Mouse (Mus musculus) adipocyte (in vitro differentiated cells): ENCODE results near the gene Tenm2.

Experiments
- DNase-seq: peaks from one replicate; pipeline ENCODE4 v3.0.0-alpha.2; 2016; ENCODE audit warnings: low spot score

Tenm2 gene

GRCm38 (mm10) chr11:36484466-36485069 is 751.2 kb downstream of the Tenm2 start:
- no peak for DNase-seq

- no peak for DNase-seq
These were observed 753.6 kb downstream of the Tenm2 start for GRCm38 (mm10) chr11:36482136-36482535.

- no peak for DNase-seq
These were observed 754.2 kb downstream of the Tenm2 start for GRCm38 (mm10) chr11:36481524-36481923.

- DNase-seq: no peak
These were observed 754.7 kb downstream of the Tenm2 start for GRCm38 (mm10) chr11:36481086-36481485.

GRCm38 (mm10) chr11:36469811-36470551 is 765.8 kb downstream of the Tenm2 start:
- no peak for DNase-seq

GRCm38 (mm10) chr11:36458451-36458850 is 777.3 kb downstream of the Tenm2 start:
- no peak for DNase-seq

- no peak for DNase-seq
These were observed 781.7 kb downstream of the Tenm2 start for GRCm38 (mm10) chr11:36454076-36454475.

DNA sequence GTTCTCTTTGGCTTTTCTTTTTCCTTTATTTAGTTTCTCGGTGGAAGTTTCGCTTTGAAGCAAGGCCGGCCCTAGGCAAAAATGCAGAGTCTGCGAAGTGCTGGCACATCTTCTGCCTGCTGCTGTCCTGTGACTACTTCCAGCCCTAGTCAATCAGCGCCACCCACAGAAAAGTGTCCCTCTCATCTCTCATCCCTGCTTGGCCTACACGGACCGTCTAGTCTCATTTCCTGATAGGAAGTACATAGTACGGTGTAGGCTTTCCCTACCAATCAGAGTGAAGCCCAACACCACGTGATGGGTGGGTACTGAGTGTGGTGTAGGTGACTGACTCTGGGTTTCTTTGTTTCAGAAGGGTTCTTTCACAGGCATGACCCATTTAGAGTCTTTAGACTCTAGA is 783.3 kb downstream of the Tenm2 start:
- DNase-seq: no peak

GRCm38 (mm10) chr11:36446351-36446750 is 789.4 kb downstream of the Tenm2 start:
- no peak for DNase-seq

GRCm38 (mm10) chr11:36443821-36444220 is 791.9 kb downstream of the Tenm2 start:
- no peak for DNase-seq

- no peak for DNase-seq
These were observed 794.0 kb downstream of the Tenm2 start for GRCm38 (mm10) chr11:36441801-36442200.

DNA sequence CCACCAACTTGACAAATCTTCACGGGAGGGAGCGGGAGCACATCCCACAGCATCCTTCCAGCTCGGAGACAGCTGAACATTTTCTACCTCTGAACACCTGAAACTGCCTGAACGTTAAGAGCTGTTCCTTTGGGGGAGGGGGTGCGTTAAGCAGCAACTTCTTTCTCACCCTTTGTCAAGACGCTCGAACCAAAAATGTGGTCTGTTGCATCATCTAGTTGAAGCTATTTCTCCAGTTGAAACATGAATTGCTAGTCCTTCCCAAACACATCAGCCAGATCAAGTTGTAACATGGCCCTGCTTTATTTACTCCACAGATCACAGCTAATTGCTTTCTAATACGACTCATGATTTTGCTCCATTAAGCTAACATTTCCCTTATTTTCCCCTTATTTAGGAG is 799.5 kb downstream of the Tenm2 start:
- no peak for DNase-seq

DNA sequence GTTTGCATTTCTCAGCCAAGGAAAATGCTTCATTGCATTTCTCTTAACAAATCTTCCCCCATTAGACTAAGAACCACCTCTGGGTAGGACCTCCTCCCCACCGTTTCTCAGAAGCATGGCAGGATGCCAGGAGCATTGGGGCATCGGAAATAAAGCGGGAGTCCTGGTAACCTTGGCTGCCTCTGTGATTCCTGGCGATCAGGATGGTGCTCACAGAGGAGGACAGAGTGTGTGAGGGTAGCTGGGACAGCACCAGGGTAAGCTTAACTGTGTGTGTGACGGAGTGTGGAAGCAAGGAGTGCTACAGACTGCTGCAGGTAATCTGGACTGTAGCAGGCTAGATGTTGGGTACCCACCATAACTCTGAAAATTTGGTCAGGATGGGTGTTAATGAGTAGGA is 806.8 kb downstream of the Tenm2 start:
- no peak for DNase-seq

DNA sequence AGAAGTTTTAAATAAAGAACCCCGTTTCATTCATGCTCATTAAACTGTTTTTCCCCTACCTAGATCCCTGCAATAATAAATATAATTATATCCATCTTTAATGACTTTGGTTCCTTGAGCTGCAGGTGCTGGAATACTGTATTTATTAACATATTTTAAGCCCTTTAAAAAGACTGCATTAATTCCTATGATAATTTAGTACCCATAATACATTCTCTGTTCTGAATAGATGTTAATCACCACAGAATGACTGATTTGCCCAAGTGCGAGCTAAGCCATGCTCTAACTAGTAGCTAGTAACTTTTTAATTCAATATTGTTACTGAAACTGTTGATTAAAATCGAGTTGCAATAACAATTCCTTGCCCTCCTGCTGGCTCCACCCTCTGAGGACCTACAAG is 810.8 kb downstream of the Tenm2 start:
- no peak for DNase-seq

- no peak for DNase-seq
These were observed 815.7 kb downstream of the Tenm2 start for GRCm38 (mm10) chr11:36420047-36420446.

DNA sequence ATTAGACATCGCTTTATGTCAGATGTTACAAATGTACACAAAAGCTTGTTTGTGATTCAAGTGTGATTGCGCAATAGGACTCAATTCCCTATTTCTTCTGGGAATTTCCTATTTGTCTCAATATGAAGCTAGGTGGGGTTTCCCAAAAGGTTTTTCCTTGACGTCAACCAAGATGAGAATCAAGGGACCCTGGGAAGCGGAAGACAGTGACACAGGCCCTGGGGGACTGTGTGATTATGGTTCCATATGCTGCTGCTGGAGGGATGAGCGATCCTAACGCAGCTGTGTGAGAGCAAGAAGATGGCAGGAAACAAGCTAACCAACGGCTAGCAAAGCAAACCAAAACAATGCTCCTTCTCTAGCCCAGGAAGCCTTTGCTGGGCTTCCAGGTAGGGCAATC is 820.5 kb downstream of the Tenm2 start:
- DNase-seq: no peak

DNA sequence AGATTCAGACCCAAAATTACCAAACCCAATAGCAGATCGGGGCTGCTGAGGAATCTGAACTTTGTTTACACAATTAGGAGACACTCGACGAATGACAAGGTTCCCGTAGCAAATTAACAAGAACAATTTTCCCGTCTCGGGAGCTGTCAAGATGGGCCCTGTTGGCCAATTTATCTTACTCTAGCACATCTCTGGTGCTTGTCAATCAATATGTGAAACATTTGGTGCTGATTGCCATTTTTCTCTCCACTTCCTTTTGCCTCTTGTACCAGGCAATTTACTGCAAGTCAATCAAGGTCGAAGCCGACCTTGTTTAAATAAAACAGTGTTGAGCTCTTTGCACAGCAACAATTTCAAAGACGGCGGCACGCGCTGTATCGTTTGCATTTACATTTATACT is 824.9 kb downstream of the Tenm2 start:
- no peak for DNase-seq

DNA sequence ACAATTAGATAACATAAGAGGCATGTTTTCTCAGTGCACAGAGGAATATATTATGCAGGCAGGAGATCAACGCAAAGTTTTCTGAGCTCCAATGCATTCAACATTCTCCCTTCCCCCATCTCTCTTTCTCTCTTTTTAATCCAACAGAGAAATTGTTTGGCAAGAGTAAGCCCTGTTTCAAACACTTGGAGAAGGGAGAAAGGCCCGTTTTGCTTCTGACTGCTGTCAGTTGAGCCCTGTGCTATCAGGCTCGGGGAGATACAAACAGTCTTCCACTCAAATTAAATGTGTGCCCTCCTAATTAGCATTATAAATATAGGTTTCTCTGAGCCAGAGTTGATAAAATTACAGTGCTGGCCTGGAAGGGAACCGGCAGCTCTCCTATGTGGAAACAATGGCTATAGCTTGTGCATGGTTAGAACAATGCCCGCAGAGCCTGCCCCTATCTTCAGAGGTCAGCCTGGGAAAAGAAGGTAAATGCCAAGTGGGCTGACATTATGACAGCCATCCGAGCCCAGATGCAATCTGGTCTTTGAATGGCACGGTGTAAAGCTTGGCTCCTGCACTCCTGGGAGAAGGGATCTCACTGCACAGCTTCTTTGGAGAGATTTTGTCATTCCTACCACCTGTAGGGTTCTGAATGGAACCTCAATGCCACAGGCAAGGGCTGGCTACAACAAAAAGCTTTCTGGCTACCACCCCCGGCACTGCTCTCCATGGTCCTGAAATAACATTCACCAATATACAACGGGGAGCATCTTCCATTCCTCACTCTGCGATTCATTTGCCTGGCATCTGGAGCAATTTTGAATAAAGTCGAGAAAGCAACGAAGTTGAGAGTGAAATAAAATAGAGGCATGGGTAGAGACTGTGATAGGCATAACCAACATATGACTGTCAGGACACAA is 839.7 kb downstream of the Tenm2 start:
- DNase-seq: no peak

GRCm38 (mm10) chr11:36384696-36385095 is 851.1 kb downstream of the Tenm2 start:
- no peak for DNase-seq

DNA sequence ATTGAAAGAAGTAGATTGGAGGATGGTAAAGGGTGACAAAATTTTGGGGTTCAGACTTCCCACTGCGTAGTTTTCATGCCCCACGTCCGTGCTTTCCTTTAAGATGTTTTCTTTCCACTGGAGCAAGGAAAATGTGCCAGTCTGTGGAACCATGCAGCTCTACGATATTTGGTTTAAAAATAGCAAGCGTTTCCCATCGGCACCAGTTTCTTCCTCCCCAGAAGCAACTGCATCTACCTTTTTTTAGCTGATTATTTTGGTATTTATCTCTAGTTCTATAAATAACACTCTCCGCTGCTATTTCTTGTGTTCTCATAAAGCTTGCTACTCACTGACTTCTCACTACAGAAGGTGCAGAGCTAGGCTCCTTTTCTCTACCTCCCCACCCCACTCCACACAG is 864.0 kb downstream of the Tenm2 start:
- DNase-seq: no peak

DNA sequence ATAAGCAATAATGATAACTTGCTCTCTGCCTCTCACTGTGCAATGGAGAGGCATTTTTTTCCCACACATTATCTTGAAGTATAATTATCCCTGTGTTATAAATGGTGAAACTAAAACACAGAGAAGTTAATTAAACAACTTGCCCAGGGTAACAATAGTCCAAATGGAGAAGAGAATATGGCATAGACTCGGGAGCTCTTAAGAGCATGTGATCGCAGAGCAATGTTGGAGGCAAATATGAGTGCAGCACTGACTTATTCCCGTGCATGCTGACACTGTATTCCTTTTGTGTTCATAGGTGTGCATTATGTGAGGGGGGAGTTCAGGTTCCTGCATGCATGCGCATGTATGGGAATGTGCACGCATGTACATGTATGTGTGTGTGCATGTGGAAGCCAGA is 870.7 kb downstream of the Tenm2 start:
- no peak for DNase-seq

DNA sequence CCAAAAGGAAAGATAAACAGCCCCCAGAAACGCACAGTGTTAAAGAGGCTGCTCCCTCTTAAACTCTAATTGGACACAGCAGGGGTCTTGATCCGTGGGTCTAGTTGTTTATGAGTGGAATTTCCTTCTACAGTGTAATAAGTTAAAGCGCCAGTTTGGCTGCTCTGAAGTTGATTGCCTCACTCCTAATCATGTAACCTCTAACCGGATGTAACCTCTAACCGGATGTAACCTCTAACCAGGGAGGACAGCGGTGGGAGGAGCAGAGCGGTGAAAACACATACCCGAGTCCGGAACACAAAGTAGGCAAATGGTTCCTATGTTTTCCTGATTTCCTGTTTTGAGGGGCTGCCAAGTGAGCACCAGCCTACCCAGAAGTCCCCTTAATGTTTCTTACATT is 871.3 kb downstream of the Tenm2 start:
- no peak for DNase-seq

GRCm38 (mm10) chr11:36362514-36362913 is 873.2 kb downstream of the Tenm2 start:
- no peak for DNase-seq
